Mouse (Mus musculus): ENCODE results near the gene Chmp3. TPM values are rescaled to one million over a fixed set of nuclear protein-coding genes. Genes with fewer than 3 reads are reported as not detected.
A peak's percentile ranks its signal among the peaks of the same experiment; 100 is the strongest.

The Chmp3 gene
- polyA plus RNA-seq, 1 experiment from 2014 or later: 70.3 TPM

DNA sequence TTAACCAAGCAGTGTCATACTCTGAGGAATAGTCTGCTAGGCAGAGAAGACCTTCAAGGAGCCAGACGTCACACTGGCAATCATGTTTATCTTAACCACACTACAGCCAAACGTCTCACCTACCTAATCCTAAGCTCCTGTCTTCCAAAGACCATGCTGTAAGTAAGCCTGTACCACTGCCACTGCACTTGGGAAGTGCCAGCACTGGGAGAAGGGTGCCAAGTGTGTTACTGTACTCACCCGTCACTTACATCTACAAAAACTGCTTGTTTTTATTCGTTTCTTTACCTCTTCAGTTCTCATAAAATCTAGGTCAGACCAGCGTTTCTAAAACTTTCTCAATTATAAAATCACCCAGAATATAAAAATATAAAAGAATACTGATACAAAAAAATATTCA, 73.4 kb downstream of the Chmp3 start:
- ATAC-seq (ENCODE audit: low read depth): no peak
- Histone ChIP-seq H3K27me3 (replicated peaks; ENCODE audit: control insufficient read depth, insufficient read depth, low read length) (no peaks in the 10 kb centered on the region), H3K9me3 (ENCODE audit: control insufficient read depth, low read length) (no peaks in the 10 kb centered on the region), H3K27ac (replicated peaks; ENCODE audit: low read depth, low read length) (no peak overlapping the region), H3K9ac (ENCODE audit: low read depth, low read length) (no peak overlapping the region), H3K4me3 (ENCODE audit: low read depth, low read length) (no peak overlapping the region), H3K4me2 (ENCODE audit: low read depth, low read length) (no peak overlapping the region), H3K36me3 (ENCODE audit: control insufficient read depth, insufficient read depth, low read length) (peaks cover 87% of the 10 kb centered on the region), H3K4me1 (ENCODE audit: control insufficient read depth, insufficient read depth, low read length) (no peaks in the 10 kb centered on the region)
- no peak for DNase-seq (ENCODE audit: low spot score)
- 75% methylated on average over 5 of the region's 5 CpGs for WGBS

- 85% methylated on average over 5 of the region's 5 CpGs for WGBS
- no peak overlapping the region for H3K4me2 ChIP-seq (ENCODE audit: low read depth, low read length)
- ATAC-seq (ENCODE audit: low read depth): no peak
- peaks cover 84% of the 10 kb centered on the region for H3K36me3 ChIP-seq (ENCODE audit: control insufficient read depth, insufficient read depth, low read length)
- no peak overlapping the region for H3K4me3 ChIP-seq (ENCODE audit: low read depth, low read length)
- H3K9ac ChIP-seq (ENCODE audit: low read depth, low read length): no peak overlapping the region
- no peak overlapping the region for H3K27ac ChIP-seq (replicated peaks; ENCODE audit: low read depth, low read length)
- no peaks in the 10 kb centered on the region for H3K4me1 ChIP-seq (ENCODE audit: control insufficient read depth, insufficient read depth, low read length)
- H3K27me3 ChIP-seq (replicated peaks; ENCODE audit: control insufficient read depth, insufficient read depth, low read length): no peaks in the 10 kb centered on the region
- no peaks in the 10 kb centered on the region for H3K9me3 ChIP-seq (ENCODE audit: control insufficient read depth, low read length)
- DNase-seq (ENCODE audit: low spot score): no peak
These were observed 78.0 kb downstream of the Chmp3 start for GRCm38 (mm10) chr6:71621551-71621950.

GRCm38 (mm10) chr6:71621981-71622380, 78.4 kb downstream of the Chmp3 start:
- Histone ChIP-seq H3K9ac (ENCODE audit: low read depth, low read length) (no peak overlapping the region), H3K27me3 (replicated peaks; ENCODE audit: control insufficient read depth, insufficient read depth, low read length) (no peaks in the 10 kb centered on the region), H3K4me2 (ENCODE audit: low read depth, low read length) (no peak overlapping the region), H3K36me3 (ENCODE audit: control insufficient read depth, insufficient read depth, low read length) (peaks cover 84% of the 10 kb centered on the region), H3K4me3 (ENCODE audit: low read depth, low read length) (no peak overlapping the region), H3K27ac (replicated peaks; ENCODE audit: low read depth, low read length) (no peak overlapping the region), H3K9me3 (ENCODE audit: control insufficient read depth, low read length) (no peaks in the 10 kb centered on the region), H3K4me1 (ENCODE audit: control insufficient read depth, insufficient read depth, low read length) (no peaks in the 10 kb centered on the region)
- WGBS: 79% methylated on average over 5 of the region's 5 CpGs
- ATAC-seq (ENCODE audit: low read depth) (no peak), DNase-seq (ENCODE audit: low spot score) (peak; percentile 23)

GRCm38 (mm10) chr6:71624723-71625122, 81.1 kb downstream of the Chmp3 start:
- no peaks in the 10 kb centered on the region for H3K9me3 ChIP-seq (ENCODE audit: control insufficient read depth, low read length)
- ATAC-seq (ENCODE audit: low read depth) (no peak), DNase-seq (ENCODE audit: low spot score) (peak; percentile 33)
- peaks cover 77% of the 10 kb centered on the region for H3K36me3 ChIP-seq (ENCODE audit: control insufficient read depth, insufficient read depth, low read length)
- no peak overlapping the region for H3K4me2 ChIP-seq (ENCODE audit: low read depth, low read length)
- no peak overlapping the region for H3K4me3 ChIP-seq (ENCODE audit: low read depth, low read length)
- 0 out of 2 replicates have a peak, but pooled peaks cover 3% of the 10 kb centered on the region for H3K4me1 ChIP-seq (ENCODE audit: control insufficient read depth, insufficient read depth, low read length)
- no peak overlapping the region for H3K27ac ChIP-seq (replicated peaks; ENCODE audit: low read depth, low read length)
- H3K9ac ChIP-seq (ENCODE audit: low read depth, low read length): no peak overlapping the region
- no peaks in the 10 kb centered on the region for H3K27me3 ChIP-seq (replicated peaks; ENCODE audit: control insufficient read depth, insufficient read depth, low read length)

DNA sequence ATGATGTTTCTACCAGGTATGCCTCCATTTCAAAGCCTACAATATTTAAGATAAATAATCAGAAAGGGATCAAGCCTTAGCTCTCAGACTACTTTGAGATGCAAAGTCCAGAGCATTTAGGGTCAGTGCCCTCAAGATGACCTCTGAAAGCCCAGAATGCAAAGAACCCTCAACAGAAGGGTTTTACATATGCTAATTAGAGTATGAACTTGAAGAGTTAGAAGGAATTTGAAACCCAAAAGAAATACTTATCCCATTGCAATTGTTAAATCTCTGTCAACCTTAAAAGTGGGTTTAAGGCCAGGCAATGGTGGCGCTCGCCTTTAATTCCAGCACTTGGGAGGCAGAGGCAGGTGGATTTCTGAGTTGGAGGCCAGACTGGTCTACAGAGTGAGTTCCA, 82.4 kb downstream of the Chmp3 start:
- no peak overlapping the region for H3K4me2 ChIP-seq (ENCODE audit: low read depth, low read length)
- peaks cover 70% of the 10 kb centered on the region for H3K36me3 ChIP-seq (ENCODE audit: control insufficient read depth, insufficient read depth, low read length)
- H3K9ac ChIP-seq (ENCODE audit: low read depth, low read length): no peak overlapping the region
- peaks cover 14% of the 10 kb centered on the region for H3K4me1 ChIP-seq (ENCODE audit: control insufficient read depth, insufficient read depth, low read length)
- ATAC-seq (ENCODE audit: low read depth) (no peak), DNase-seq (ENCODE audit: low spot score) (no peak)
- H3K27me3 ChIP-seq (replicated peaks; ENCODE audit: control insufficient read depth, insufficient read depth, low read length): no peaks in the 10 kb centered on the region
- 88% methylated on average over 2 of the region's 2 CpGs for WGBS
- no peak overlapping the region for H3K4me3 ChIP-seq (ENCODE audit: low read depth, low read length)
- H3K9me3 ChIP-seq (ENCODE audit: control insufficient read depth, low read length): no peaks in the 10 kb centered on the region
- H3K27ac ChIP-seq (replicated peaks; ENCODE audit: low read depth, low read length): no peak overlapping the region

GRCm38 (mm10) chr6:71627325-71627724, 83.7 kb downstream of the Chmp3 start:
- Histone ChIP-seq H3K9me3 (ENCODE audit: control insufficient read depth, low read length) (no peaks in the 10 kb centered on the region), H3K9ac (ENCODE audit: low read depth, low read length) (no peak overlapping the region), H3K4me2 (ENCODE audit: low read depth, low read length) (no peak overlapping the region), H3K4me1 (ENCODE audit: control insufficient read depth, insufficient read depth, low read length) (peaks cover 22% of the 10 kb centered on the region), H3K36me3 (ENCODE audit: control insufficient read depth, insufficient read depth, low read length) (peaks cover 64% of the 10 kb centered on the region), H3K27ac (replicated peaks; ENCODE audit: low read depth, low read length) (no peak overlapping the region), H3K4me3 (ENCODE audit: low read depth, low read length) (no peak overlapping the region), H3K27me3 (replicated peaks; ENCODE audit: control insufficient read depth, insufficient read depth, low read length) (no peaks in the 10 kb centered on the region)
- no peak for ATAC-seq (ENCODE audit: low read depth)
- no peak for DNase-seq (ENCODE audit: low spot score)

- Histone ChIP-seq H3K9me3 (ENCODE audit: control insufficient read depth, low read length) (no peaks in the 10 kb centered on the region; the same call in 1 of the 2 replicates), H3K27ac (replicated peaks; ENCODE audit: low read depth, low read length) (no peak overlapping the region), H3K4me2 (ENCODE audit: low read depth, low read length) (peak overlapping the region; percentile 88), H3K27me3 (replicated peaks; ENCODE audit: control insufficient read depth, insufficient read depth, low read length) (no peaks in the 10 kb centered on the region), H3K4me1 (ENCODE audit: control insufficient read depth, insufficient read depth, low read length) (peaks cover 22% of the 10 kb centered on the region), H3K4me3 (ENCODE audit: low read depth, low read length) (peak overlapping the region; percentile 89), H3K36me3 (ENCODE audit: control insufficient read depth, insufficient read depth, low read length) (peaks cover 32% of the 10 kb centered on the region), H3K9ac (ENCODE audit: low read depth, low read length) (peak overlapping the region; percentile 8; the same call in 1 of the 2 replicates)
- peak; percentile 11 for DNase-seq (ENCODE audit: low spot score)
- no peak for ATAC-seq (ENCODE audit: low read depth)
- WGBS: 5% methylated on average over 2 of the region's 2 CpGs
These were observed 87.6 kb downstream of the Chmp3 start for GRCm38 (mm10) chr6:71631196-71631595.

DNA sequence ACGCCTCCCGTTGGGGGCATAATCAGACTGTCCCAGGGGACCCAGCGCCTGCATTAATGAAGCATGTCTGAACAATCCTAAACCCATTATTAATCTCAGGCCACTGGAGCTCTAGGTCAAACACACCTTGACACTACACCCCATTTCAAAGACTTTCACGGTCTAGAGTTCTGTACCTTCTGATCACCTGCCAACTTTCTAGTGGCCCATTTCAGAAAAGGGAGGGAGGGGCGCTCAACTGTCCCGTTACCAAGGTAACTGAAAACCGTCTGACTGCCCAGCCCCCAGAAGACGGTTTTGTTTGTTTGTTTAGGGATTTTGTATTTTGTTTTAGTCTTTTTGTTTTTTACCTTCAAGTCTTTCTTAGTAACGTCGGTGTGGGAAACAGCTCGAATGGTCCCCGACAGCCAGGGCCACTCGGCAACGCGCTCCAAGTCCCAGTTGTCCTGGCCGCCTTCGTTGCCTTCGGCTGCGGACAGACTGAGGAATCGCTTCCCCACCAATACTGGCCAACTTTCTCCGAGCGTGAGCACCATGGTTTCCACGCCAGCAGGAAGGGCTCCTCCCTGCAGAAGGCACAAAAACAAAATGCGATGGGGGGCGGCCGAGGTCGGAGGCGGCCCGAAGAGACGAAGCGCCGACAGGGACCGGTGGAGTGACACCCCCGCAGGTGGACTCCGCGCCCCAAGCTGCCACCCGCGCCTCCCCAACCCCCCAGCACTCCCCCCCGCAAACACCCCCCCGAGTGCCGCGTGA, 88.3 kb downstream of the Chmp3 start:
- Histone ChIP-seq H3K36me3 (ENCODE audit: control insufficient read depth, insufficient read depth, low read length) (peaks cover 25% of the 10 kb centered on the region), H3K4me2 (ENCODE audit: low read depth, low read length) (peak overlapping the region; percentile 88), H3K27me3 (replicated peaks; ENCODE audit: control insufficient read depth, insufficient read depth, low read length) (no peaks in the 10 kb centered on the region), H3K4me3 (ENCODE audit: low read depth, low read length) (peak overlapping the region; percentile 89), H3K27ac (replicated peaks; ENCODE audit: low read depth, low read length) (peak overlapping the region; percentile 98), H3K9me3 (ENCODE audit: control insufficient read depth, low read length) (no peaks in the 10 kb centered on the region; the same call in 1 of the 2 replicates), H3K9ac (ENCODE audit: low read depth, low read length) (peak overlapping the region; percentile 90), H3K4me1 (ENCODE audit: control insufficient read depth, insufficient read depth, low read length) (peaks cover 22% of the 10 kb centered on the region)
- DNase-seq (ENCODE audit: low spot score): peak; percentile 45
- ATAC-seq (ENCODE audit: low read depth): no peak
- WGBS: 4% methylated on average over 34 of the region's 42 CpGs

All from embryonic facial prominence, embryonic 14.5 days (tissue).